Mouse (Mus musculus): ENCODE results near the gene Mlc1.

The Mlc1 gene

DNA sequence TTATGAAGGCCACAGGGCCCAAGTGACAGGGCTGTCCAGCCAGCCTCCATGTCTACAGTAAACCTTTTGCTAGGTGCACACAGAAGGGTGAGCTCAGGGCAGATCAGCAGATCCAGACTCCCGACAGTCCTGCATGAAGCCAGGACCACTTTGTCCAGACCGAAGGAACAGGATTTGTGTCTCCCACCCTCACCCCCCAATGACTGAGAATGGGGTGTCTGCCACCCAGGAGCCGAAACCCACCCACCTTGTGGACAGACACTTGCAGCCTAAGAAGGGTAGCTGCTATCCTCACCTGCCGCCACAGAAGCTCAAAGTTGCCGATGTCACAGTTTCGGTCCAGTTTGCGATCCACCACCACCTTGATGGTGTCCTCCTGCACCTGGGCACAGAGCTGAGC lies 63.8 kb downstream of the Mlc1 start:
- Histone ChIP-seq H3K36me3 (ENCODE audit: insufficient read depth, low read length) (no peaks in the 10 kb centered on the region), H3K9me3 (ENCODE audit: low read length) (no peaks in the 10 kb centered on the region), H3K27me3 (ENCODE audit: insufficient read depth, low read length) (peaks cover 8% of the 10 kb centered on the region), H3K4me3 (replicated peaks; ENCODE audit: low read length) (peak overlapping the region; percentile 53; the same call in 1 of the 2 replicates), H3K4me1 (replicated peaks; ENCODE audit: low read depth, low read length) (peaks cover 72% of the 10 kb centered on the region)
- no peak for TF ChIP-seq NANOG (IDR thresholded peaks at IDR 0.05; ENCODE audit: borderline replicate concordance, low read length)
- TF ChIP-seq CTCF (conservative IDR thresholded peaks at IDR 0.05; ENCODE audit: low read length): no peak
- TF ChIP-seq POU5F1 (IDR thresholded peaks at IDR 0.05; ENCODE audit: borderline replicate concordance, low read length): no peak

- TF ChIP-seq POU5F1 (IDR thresholded peaks at IDR 0.05; ENCODE audit: borderline replicate concordance, low read length) (no peak), NANOG (IDR thresholded peaks at IDR 0.05; ENCODE audit: borderline replicate concordance, low read length) (peak; percentile 45; the same call in 1 of the 2 replicates), CTCF (conservative IDR thresholded peaks at IDR 0.05; ENCODE audit: low read length) (no peak)
- Histone ChIP-seq H3K36me3 (ENCODE audit: insufficient read depth, low read length) (no peaks in the 10 kb centered on the region), H3K27me3 (ENCODE audit: insufficient read depth, low read length) (no peaks in the 10 kb centered on the region), H3K4me1 (replicated peaks; ENCODE audit: low read depth, low read length) (peaks cover 34% of the 10 kb centered on the region), H3K4me3 (replicated peaks; ENCODE audit: low read length) (no peak overlapping the region), H3K9me3 (ENCODE audit: low read length) (no peaks in the 10 kb centered on the region)
These were observed 72.5 kb downstream of the Mlc1 start for GRCm38 (mm10) chr15:88906347-88906746.

Data from E14TG2a.4 (cell line).